Mouse (Mus musculus) erythroid progenitor cell, adult 5-6 weeks (primary cell): ENCODE measurements around the gene Lemd2. TPM values are rescaled to one million over a fixed set of nuclear protein-coding genes. Genes with fewer than 3 reads are reported as not detected.

Source experiments
- ATAC-seq: replicated peaks from 2 replicates; pipeline ENCODE4 v1.8.0; 2016; ENCODE audit warnings: moderate number of reproducible peaks, mild to moderate bottlenecking, moderate TSS enrichment, inconsistent platforms; ENCODE audit not compliant: poor library complexity, low FRiP score, severe bottlenecking
- total RNA-seq, 2 experiments: library from RNA; stranded (forward) in 1 of 2; stranded (reverse) in 1 of 2; fragments of 150-400 nt in 1 of 2; fragments of 186-747, 209-891 nt in 1 of 2; gene quantifications; 2 replicates each; pipeline versions ENCODE4 v1.2.3 to v1.2.4; 2015 to 2017; ENCODE audit warnings: low replicate concordance in 2 of 2

Lemd2 gene
- total RNA-seq, 2 experiments from 2014 or later = 17.6 to 49.5 TPM

DNA sequence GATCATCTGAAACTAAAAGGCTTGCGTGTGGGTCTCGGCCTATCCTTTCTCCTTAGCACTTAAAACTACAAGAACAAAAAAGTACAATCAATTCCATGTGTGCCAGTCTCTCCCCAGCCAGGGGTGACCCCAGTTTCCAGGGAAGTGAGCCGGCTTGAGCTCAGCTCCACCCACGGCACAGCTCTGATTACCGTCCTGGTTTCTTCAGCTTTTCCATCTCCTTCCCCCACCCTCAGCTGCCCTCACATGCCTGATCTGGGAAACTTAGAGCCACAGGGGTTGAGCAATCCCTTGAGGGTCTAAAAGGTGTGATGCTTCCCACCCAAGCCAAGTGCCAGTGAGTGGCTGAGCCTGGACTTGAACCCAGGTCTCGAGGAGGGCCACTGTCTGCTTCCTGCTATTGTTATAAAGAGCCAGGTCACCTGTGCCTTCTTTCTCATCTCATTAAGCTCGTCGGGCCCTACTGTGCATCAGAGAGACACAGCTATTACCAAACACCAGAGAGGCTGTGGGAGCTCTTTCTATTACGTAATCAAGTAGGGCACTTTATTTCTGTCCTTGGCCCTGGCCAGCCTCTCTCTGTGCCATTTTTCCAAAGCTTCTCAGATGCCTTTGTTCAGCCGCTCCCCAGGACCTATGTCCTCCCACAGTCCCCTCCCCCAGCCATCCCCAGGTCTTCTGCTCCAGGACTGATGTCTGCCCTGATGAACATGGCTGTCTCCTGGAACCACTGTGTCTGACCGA lies 34.1 kb downstream of the Lemd2 start:
- ATAC-seq = no peak

DNA sequence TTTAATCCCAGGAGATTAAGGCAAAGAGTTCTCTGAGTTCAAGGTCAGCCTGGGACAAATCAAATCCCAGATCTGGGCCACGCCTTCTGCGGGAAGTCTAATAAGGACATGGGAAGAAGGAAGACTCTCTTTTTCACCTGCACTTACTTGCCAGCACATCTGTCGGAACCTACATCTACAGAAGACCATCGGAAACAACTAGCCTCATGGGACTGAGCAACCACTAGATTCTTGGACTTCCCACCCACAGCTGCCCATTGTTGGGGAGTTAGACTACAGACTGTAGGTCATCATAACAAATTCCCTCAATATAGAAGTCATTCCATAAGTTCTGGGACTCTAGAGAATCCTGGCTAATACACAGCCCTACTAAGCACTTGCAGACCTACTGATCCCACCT lies 35.7 kb downstream of the Lemd2 start:
- ATAC-seq = no peak

- ATAC-seq = no peak
Measured at GRCm38 (mm10) chr17:27167545-27167944, 36.7 kb downstream of the Lemd2 start, which contains the start of gene Ip6k3. Gene Ip6k3, minus strand, starts transcription at chr17:27167795.

GRCm38 (mm10) chr17:27166901-27167300 lies 37.4 kb downstream of the Lemd2 start:
- ATAC-seq = no peak

DNA sequence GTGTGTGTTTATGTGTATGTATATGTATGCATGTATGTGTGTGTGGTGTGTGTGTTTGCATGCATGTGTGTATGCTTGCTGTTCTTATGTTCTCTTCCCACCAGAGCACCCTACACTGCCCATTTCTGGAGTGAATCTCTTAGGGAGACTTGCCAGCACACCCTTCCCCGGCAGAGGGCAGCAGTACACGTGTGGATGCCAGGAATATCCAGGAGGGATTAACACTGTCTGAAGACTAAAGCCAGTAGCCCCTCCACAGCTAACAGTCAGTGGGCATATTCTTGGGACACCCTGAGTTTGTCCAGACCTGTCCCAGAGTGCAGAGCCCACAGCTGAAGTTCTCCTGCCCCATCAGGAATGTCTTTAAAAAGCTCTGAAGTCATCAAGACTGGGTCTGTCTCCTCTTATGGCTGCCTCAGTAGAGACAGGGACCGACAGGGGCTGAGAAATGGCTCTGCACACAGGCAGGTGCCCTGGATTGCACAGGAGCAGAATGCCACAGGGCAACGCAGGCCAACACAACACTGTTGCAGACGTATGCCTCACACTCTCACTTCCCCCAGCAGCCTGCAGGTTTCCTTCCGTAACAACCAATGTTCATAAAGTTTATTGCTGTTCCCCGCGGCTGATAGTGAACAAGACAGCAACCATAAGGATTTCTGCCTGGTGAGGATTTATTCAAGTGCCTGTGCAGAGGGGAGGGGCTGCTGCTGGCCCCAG lies 39.1 kb downstream of the Lemd2 start:
- no peak for ATAC-seq

- ATAC-seq = no peak
Measured at GRCm38 (mm10) chr17:27160905-27161304, 43.4 kb downstream of the Lemd2 start.

GRCm38 (mm10) chr17:27159169-27159568 lies 45.1 kb downstream of the Lemd2 start:
- no peak for ATAC-seq

GRCm38 (mm10) chr17:27158439-27158838 lies 45.8 kb downstream of the Lemd2 start:
- no peak for ATAC-seq

- ATAC-seq = no peak
Measured at GRCm38 (mm10) chr17:27155752-27156151, 48.5 kb downstream of the Lemd2 start.

- ATAC-seq = no peak
Measured at GRCm38 (mm10) chr17:27154881-27155280, 49.4 kb downstream of the Lemd2 start.

DNA sequence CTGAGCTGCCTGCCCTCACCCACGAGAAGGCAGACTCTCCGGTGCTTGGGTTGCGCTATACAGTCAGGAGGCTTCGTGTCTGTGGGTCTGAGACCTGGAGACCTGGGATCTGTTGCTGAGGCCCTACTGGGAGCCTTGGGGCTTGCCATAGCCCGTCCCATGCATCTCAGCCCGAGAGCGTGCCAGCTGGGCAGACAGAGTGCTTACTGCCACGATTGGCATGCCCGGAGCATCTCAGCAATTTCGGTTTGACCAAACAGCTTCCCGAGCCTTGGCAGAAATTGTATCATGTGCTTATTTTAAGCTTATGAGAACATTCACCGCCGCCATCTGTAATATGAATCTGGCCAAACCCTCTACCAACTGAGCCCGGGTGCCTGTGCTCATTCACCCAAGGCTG lies 50.0 kb downstream of the Lemd2 start:
- ATAC-seq = no peak

GRCm38 (mm10) chr17:27153773-27154193 lies 50.5 kb downstream of the Lemd2 start:
- no peak for ATAC-seq

- peak; percentile 79 for ATAC-seq
Measured at GRCm38 (mm10) chr17:27152976-27153723, 51.1 kb downstream of the Lemd2 start.

- peak; percentile 64 for ATAC-seq
Measured at GRCm38 (mm10) chr17:27151411-27151810, 52.9 kb downstream of the Lemd2 start.

DNA sequence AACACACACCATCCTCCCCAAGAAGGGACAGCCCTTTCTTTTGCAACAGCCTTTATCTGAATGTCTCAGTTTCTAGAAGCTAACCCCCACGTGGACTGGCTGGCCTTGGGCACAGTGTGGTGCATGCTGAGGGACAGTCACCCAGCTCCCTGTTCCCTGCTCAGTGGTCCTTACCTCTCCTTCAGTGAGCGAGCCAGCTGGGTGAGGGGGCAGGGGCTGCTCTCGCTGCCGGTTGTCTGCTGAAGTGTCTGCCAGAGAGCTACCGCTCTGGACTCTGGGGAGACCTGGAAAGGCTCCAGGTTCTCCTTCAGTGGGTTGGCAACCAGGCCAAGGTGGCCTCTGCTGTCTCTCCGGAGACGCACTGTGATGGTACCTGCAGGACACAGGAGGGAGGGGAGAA lies 53.4 kb downstream of the Lemd2 start:
- no peak for ATAC-seq

DNA sequence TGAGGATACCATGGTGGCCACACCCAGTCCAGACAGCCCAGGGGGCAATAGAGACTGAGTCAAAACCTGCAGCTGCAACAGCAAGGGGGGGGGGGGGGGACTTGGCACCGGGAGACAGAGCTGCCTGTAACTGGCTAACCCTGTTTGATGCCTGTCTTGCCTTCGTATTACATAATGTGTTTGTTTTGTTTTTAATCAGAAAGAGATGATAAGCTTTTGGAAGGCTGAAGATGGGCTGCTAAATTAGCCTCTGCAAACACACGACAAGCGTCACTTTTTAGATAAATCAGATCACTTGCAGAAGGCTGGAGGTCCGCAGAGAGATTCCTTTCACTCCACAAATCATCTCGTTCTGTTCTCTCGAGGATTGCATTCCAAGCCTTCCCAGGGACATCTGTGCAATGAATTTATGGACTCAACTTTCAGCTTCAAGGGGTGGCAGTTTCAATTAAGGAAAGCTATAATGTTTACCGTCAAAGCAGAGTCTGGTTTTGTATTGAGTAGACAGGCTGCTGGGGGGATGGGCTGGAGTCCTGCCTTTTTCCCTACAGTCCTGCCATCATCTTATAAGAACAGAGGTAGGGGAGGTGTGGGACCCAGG lies 57.8 kb downstream of the Lemd2 start:
- ATAC-seq = no peak

DNA sequence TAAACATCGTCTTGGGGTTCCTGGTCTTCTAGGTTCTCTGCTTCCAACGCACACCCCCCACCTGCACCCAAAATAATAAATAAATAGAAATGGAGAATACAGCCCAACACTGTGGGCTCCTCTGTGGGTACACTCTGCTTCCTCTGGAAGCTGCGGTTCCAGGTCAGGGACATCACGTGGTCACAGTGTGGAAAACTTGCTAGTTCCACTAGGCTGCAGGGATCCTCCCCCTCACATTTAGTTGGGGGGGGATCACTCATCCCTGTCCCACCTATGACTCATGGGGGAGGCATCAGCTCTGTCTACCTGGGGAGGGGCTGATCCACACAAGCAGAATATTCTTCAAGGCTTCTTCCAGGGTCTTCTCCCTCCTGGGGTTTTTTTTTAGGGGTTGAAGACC lies 60.1 kb downstream of the Lemd2 start:
- no peak for ATAC-seq

GRCm38 (mm10) chr17:27141971-27142450 lies 62.3 kb downstream of the Lemd2 start:
- ATAC-seq = no peak

- no peak for ATAC-seq
Measured at GRCm38 (mm10) chr17:27140262-27140661, 64.0 kb downstream of the Lemd2 start.
